Mouse (Mus musculus) duodenum, adult 2 months (tissue): ENCODE results near the gene Pacsin2. TPM values are rescaled to one million over a fixed set of nuclear protein-coding genes. Genes with fewer than 3 reads are reported as not detected.

Experiments used
- polyA plus RNA-seq: library from polyadenylated mRNA; depleted of rRNA; stranded (reverse); fragments of >200 nt; gene quantifications from 2 replicates; pipeline ENCODE4 v1.2.3, GENCODE M21; 2012; ENCODE audit warnings: low replicate concordance; rRNA removed

Pacsin2 gene
- polyA plus RNA-seq = 37.4 and 42.3 TPM in 2 replicates

DNA sequence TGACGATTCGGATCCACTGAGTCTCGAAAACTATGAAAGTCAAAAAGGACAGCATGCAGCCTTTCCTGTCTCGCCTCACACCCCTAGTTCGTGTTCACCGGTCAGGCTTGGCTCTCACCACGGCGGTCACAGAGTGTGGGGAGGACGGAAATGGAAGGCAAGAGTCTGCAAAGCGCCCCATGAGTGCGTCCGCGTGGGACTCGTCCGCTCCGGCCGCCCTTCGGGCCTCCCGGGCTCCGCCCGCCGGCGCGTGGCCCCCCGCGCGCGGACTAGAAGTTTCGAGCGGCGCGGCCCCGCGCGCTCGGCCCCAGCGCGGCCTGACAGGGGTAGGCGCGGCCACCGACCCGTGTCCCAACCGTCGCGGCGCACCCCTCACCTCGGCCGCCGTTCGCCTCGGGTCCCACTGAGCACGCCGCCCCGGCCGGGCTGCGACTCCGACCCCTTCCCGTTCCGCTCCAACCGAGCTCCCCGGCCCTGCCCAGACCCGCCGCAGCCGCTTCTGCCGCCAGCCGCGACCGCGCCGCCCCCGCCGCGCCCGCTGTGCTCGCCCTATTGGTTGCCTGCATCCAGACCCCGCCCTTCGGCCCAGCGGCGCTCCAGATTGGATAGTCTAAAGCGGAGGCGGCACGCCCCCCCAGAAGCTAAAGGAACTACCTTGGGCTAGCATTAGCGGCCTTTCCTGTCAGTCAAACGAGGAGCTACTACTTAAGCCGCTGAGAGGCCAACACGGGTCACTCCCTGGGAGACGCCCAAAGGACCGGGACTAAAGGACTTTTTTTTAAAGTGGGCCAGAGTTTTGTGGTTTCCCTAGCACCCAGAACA lies at the start of gene Pacsin2:
Pacsin2 (minus strand) TSS at position 524 of the 822 bp plus-strand sequence.

DNA sequence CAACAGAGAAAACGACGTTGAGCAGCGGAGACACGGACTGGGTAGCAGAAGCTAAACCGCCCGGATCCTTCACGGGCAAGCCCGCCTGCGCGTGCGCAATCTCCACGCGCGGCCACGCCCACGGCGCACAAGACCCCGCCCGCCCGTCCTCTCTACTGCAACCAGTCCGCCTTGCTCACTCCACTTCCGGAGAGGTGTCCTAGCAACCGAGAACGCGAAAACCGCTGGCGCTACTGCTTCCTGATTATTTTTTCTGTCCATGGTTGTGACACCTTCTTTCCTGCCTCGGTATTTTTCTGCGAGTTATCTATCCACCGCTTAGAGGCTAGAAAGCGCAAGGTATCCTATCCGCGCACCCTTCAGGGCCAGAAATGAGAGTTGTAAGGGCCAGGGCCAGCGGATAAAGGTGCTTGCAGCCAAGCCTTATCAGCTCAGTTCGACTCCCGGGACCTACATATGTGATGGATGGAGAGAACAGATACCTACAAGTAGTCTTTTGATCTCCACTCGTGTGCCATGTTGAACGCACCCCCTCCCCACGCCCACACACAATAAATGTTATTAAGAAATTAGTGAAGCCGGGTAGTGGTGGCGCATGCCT lies 46.5 kb upstream of the Pacsin2 start, which contains the start of gene Ttll1:
Ttll1 (minus strand) TSS at position 89 of the 601 bp plus-strand sequence.

DNA sequence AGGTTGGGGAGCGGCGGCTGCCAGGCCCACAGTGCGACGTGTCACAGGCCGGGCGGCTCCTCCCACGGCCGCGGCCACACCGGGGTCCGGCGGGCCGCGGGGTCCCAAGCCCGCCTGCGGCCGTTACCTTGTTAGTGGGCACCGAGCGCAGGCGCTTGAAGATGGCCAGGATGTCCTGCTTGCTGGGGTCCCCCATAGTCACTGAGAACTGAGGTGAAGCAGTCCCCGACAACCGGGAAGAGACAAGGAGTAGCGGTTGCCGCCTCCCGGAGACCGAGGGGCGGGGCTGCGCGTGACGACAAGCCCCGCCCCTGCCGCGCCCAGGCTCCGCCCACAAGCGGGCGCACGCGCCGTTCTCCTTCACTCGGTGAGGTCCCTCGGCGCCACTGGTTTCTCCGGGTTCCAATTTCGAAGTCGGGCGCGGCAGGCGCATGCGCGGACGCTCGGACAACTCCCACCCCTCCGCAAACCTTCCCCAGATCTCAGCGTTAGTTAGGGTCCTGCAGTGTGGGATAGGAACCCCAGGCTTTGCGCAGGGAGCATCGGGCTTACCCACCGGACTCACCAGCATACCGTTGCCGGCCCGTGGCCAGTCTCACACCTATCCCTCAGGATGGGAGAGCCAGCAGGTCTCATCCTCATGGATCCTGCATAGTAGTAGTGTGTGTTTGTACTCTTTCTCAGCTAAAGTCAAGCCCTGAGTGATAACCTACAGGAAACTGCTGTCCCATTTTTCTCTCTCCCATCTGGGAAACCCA lies 114.3 kb downstream of the Pacsin2 start, which contains the start of gene Arfgap3:
Arfgap3 (minus strand) TSS at position 294 of the 758 bp plus-strand sequence.

Other genes starting within 250 kb of the Pacsin2 start
- gene A4galt, start 212.8 kb downstream of the Pacsin2 start, polyA plus RNA-seq = 8.6 and 17.0 TPM in 2 replicates
- gene Arfgap3, start 114.4 kb downstream of the Pacsin2 start, polyA plus RNA-seq = 40.4 and 52.1 TPM in 2 replicates
- 1.00 and 2.0 TPM in 2 replicates for gene Ttll1, start 46.3 kb upstream of the Pacsin2 start, polyA plus RNA-seq
- 4.4 and 5.6 TPM in 2 replicates for gene Bik, start 62.3 kb upstream of the Pacsin2 start, polyA plus RNA-seq
- gene Tspo, start 99.0 kb upstream of the Pacsin2 start, polyA plus RNA-seq = 318 and 325 TPM in 2 replicates
- 23.7 and 37.5 TPM in 2 replicates for gene Mcat, start 99.2 kb upstream of the Pacsin2 start, polyA plus RNA-seq
- 15.8 and 24.0 TPM in 2 replicates for gene Ttll12, start 130.6 kb upstream of the Pacsin2 start, polyA plus RNA-seq